Mouse (Mus musculus) embryonic facial prominence, embryonic 11.5 days (tissue): ENCODE data around the gene Midn. TPM values are rescaled to one million over a fixed set of nuclear protein-coding genes. Genes with fewer than 3 reads are reported as not detected.

Experiments used
- ATAC-seq: fragments of 200-750 bp; cut with Nextera tagmentation; replicated peaks from 2 replicates; pipeline ENCODE4 v1.8.0; 2017; ENCODE audit warnings: low read depth; ENCODE audit not compliant: insufficient number of reproducible peaks, low FRiP score, low TSS enrichment
- DNase-seq: peaks from one replicate; pipeline ENCODE4 v3.0.0-alpha.2; 2015; ENCODE audit warnings: low spot score
- H3K27ac ChIP-seq: fragments of 300-500 bp; sonication (generic); replicated peaks from 2 replicates; pipeline ENCODE4 v1.5.1; 2014; ENCODE audit warnings: mild to moderate bottlenecking, low read depth, low read length, control low read depth
- H3K27me3 ChIP-seq: fragments of 300-500 bp; sonication (generic); 2 replicates; pipeline ENCODE4 v1.6.1; 2014; ENCODE audit warnings: mild to moderate bottlenecking, low read length, moderate library complexity, mixed read lengths; ENCODE audit not compliant: control insufficient read depth, insufficient read depth
- H3K36me3 ChIP-seq: fragments of 300-500 bp; sonication (generic); replicated peaks from 2 replicates; pipeline ENCODE4 v1.6.1; 2014; ENCODE audit warnings: low read depth, mild to moderate bottlenecking, low read length, moderate library complexity, mixed read lengths; ENCODE audit not compliant: control insufficient read depth, insufficient read depth
- H3K4me1 ChIP-seq: fragments of 300-500 bp; sonication (generic); 2 replicates; pipeline ENCODE4 v1.6.1; 2014; ENCODE audit warnings: low read length, mixed read lengths; ENCODE audit not compliant: control insufficient read depth, insufficient read depth
- H3K4me2 ChIP-seq: fragments of 300-500 bp; sonication (generic); 2 replicates; pipeline ENCODE4 v1.6.1; 2014; ENCODE audit warnings: low read depth, mild to moderate bottlenecking, control low read depth, low read length, moderate library complexity
- H3K4me3 ChIP-seq: fragments of 300-500 bp; sonication (generic); 2 replicates; pipeline ENCODE4 v1.5.1; 2014; ENCODE audit warnings: low read depth, low read length, control low read depth
- H3K9ac ChIP-seq: fragments of 300-500 bp; sonication (generic); replicated peaks from 2 replicates; pipeline ENCODE4 v1.6.1; 2014; ENCODE audit warnings: mild to moderate bottlenecking, control low read depth, low read length
- H3K9me3 ChIP-seq: fragments of 300-500 bp; sonication (generic); replicated peaks from 2 replicates; pipeline ENCODE4 v1.6.1; 2016; ENCODE audit warnings: mild to moderate bottlenecking, low read length, inconsistent platforms, mixed read lengths; ENCODE audit not compliant: control insufficient read depth
- WGBS: fragments of 180-500 bp; shearing (Covaris S2); extraction: QIAGEN DNeasy Blood & Tissue Kit; methylation state at CpG from one replicate; pipeline ENCODE4 v1.1.7; 2014; 5-methylcytosine and 5-hydroxymethylcytosine counted together
- polyA plus RNA-seq: library from polyadenylated mRNA; unstranded; fragments of >200 nt; fragmentation: Nextera tagmentation; extraction: Ambion mirVana; gene quantifications from 2 replicates; pipeline ENCODE4 v1.2.1, GENCODE M21; 2014

The Midn gene
- polyA plus RNA-seq, 1 experiment from 2014 or later = 62.1 TPM

- Histone ChIP-seq H3K9ac (no peak overlapping the region), H3K4me2 (no peak overlapping the region), H3K4me1 (no peaks in the 10 kb centered on the region; the same call in 1 of the 2 replicates), H3K36me3 (no peaks in the 10 kb centered on the region), H3K27ac (no peak overlapping the region), H3K27me3 (no peaks in the 10 kb centered on the region), H3K4me3 (no peak overlapping the region), H3K9me3 (no peaks in the 10 kb centered on the region)
- no peak for ATAC-seq
- 60% methylated on average over 6 of the region's 6 CpGs for WGBS
- no peak for DNase-seq
These were observed 52.4 kb downstream of the Midn start for GRCm38 (mm10) chr10:80200485-80200884.

- no peak for DNase-seq
- Histone ChIP-seq H3K9ac (peak overlapping the region; percentile 32; the same call in 1 of the 2 replicates), H3K27ac (no peak overlapping the region), H3K9me3 (no peaks in the 10 kb centered on the region), H3K36me3 (no peaks in the 10 kb centered on the region), H3K4me3 (no peak overlapping the region), H3K4me1 (no peaks in the 10 kb centered on the region; the same call in 1 of the 2 replicates), H3K4me2 (no peak overlapping the region), H3K27me3 (no peaks in the 10 kb centered on the region; the same call in 1 of the 2 replicates)
- WGBS = 27% methylated on average over 7 of the region's 7 CpGs
- ATAC-seq = no peak
These were observed 56.0 kb downstream of the Midn start for GRCm38 (mm10) chr10:80204055-80204454.

- no peak for ATAC-seq
- Histone ChIP-seq H3K9me3 (no peaks in the 10 kb centered on the region), H3K4me3 (no peak overlapping the region), H3K27ac (no peak overlapping the region), H3K4me2 (no peak overlapping the region), H3K9ac (no peak overlapping the region), H3K4me1 (no peaks in the 10 kb centered on the region), H3K27me3 (no peaks in the 10 kb centered on the region; the same call in 1 of the 2 replicates), H3K36me3 (no peaks in the 10 kb centered on the region)
- WGBS = 56% methylated on average over 1 of the region's 1 CpGs
- DNase-seq = no peak
These were observed 59.1 kb downstream of the Midn start for GRCm38 (mm10) chr10:80207201-80207600.

GRCm38 (mm10) chr10:80207676-80208075, 59.6 kb downstream of the Midn start:
- H3K9ac ChIP-seq = no peak overlapping the region
- H3K27ac ChIP-seq = no peak overlapping the region
- no peaks in the 10 kb centered on the region for H3K4me1 ChIP-seq
- ATAC-seq = no peak
- H3K36me3 ChIP-seq = no peaks in the 10 kb centered on the region
- H3K4me3 ChIP-seq = no peak overlapping the region
- no peaks in the 10 kb centered on the region; the same call in 1 of the 2 replicates for H3K27me3 ChIP-seq
- H3K9me3 ChIP-seq = no peaks in the 10 kb centered on the region
- 45% methylated on average over 10 of the region's 10 CpGs for WGBS
- DNase-seq = no peak
- no peak overlapping the region for H3K4me2 ChIP-seq

Other genes with a start within 250 kb of the Midn start
- 36.5 and 36.9 TPM in 2 replicates for gene Med16, start 239.3 kb upstream of the Midn start, polyA plus RNA-seq
- 4.3 and 11.5 TPM in 2 replicates for gene Gm26602, start 237.4 kb upstream of the Midn start, polyA plus RNA-seq
- 0.48 and 0.75 TPM in 2 replicates for gene Kiss1r, start 231.3 kb upstream of the Midn start, polyA plus RNA-seq
- 116 and 122 TPM in 2 replicates for gene R3hdm4, start 227.1 kb upstream of the Midn start, polyA plus RNA-seq
- gene Arid3a, start 221.2 kb upstream of the Midn start, polyA plus RNA-seq = 5.0 and 5.2 TPM in 2 replicates
- 118 and 123 TPM in 2 replicates for gene Wdr18, start 188.1 kb upstream of the Midn start, polyA plus RNA-seq
- gene Grin3b, start 177.6 kb upstream of the Midn start, polyA plus RNA-seq = 0.21 and 0.22 TPM in 2 replicates
- 13.4 and 13.7 TPM in 2 replicates for gene Tmem259, start 163.9 kb upstream of the Midn start, polyA plus RNA-seq
- 255 and 271 TPM in 2 replicates for gene Cnn2, start 159.7 kb upstream of the Midn start, polyA plus RNA-seq
- 0.98 and 1.3 TPM in 2 replicates for gene Abca7, start 151.8 kb upstream of the Midn start, polyA plus RNA-seq
- gene Arhgap45, start 131.6 kb upstream of the Midn start, polyA plus RNA-seq = 5.2 and 6.7 TPM in 2 replicates
- 266 and 287 TPM in 2 replicates for gene Polr2e, start 108.5 kb upstream of the Midn start, polyA plus RNA-seq
- 515 and 565 TPM in 2 replicates for gene Gpx4, start 101.1 kb upstream of the Midn start, polyA plus RNA-seq
- 5.6 and 6.6 TPM in 2 replicates for gene Sbno2, start 42.7 kb upstream of the Midn start, polyA plus RNA-seq
- gene Stk11, start 32.5 kb upstream of the Midn start, polyA plus RNA-seq = 16.6 and 18.5 TPM in 2 replicates
- 360 and 371 TPM in 2 replicates for gene Atp5d, start 9.6 kb upstream of the Midn start, polyA plus RNA-seq
- gene Cbarp, start 7.4 kb upstream of the Midn start, polyA plus RNA-seq = 6.8 and 9.0 TPM in 2 replicates
- 74.0 and 77.8 TPM in 2 replicates for gene Cirbp, start 17.7 kb downstream of the Midn start, polyA plus RNA-seq
- gene 1600002K03Rik, start 24.7 kb downstream of the Midn start, polyA plus RNA-seq = 6.0 and 6.8 TPM in 2 replicates
- gene Efna2, start 31.2 kb downstream of the Midn start, polyA plus RNA-seq = 34.6 and 42.3 TPM in 2 replicates
- 75.1 and 94.3 TPM in 2 replicates for gene Mum1, start 78.2 kb downstream of the Midn start, polyA plus RNA-seq
- gene Ndufs7, start 100.8 kb downstream of the Midn start, polyA plus RNA-seq = 221 and 253 TPM in 2 replicates
- 21.9 and 22.4 TPM in 2 replicates for gene Gamt, start 112.7 kb downstream of the Midn start, polyA plus RNA-seq
- 40.9 and 44.7 TPM in 2 replicates for gene Dazap1, start 113.2 kb downstream of the Midn start, polyA plus RNA-seq
- gene Rps15, start 144.2 kb downstream of the Midn start, polyA plus RNA-seq = 886 and 948 TPM in 2 replicates
- 11.0 and 15.8 TPM in 2 replicates for gene Apc2, start 147.7 kb downstream of the Midn start, polyA plus RNA-seq
- gene 2310011J03Rik, start 172.3 kb downstream of the Midn start, polyA plus RNA-seq = 36.5 and 41.6 TPM in 2 replicates
- 1.6 and 2.9 TPM in 2 replicates for gene Pcsk4, start 181.2 kb downstream of the Midn start, polyA plus RNA-seq
- 4.3 and 4.5 TPM in 2 replicates for gene Reep6, start 181.7 kb downstream of the Midn start, polyA plus RNA-seq
- 0.14 and 0.88 TPM in 2 replicates for gene Adamtsl5, start 200.1 kb downstream of the Midn start, polyA plus RNA-seq
- gene Plk5, start 208.2 kb downstream of the Midn start, polyA plus RNA-seq = 0.26 and 0.52 TPM in 2 replicates
- 10.3 and 12.9 TPM in 2 replicates for gene Mex3d, start 239.4 kb downstream of the Midn start, polyA plus RNA-seq